Mouse (Mus musculus): Measurements from ENCODE around the gene Ppp1r18. TPM values are rescaled to one million over a fixed set of nuclear protein-coding genes. Genes with fewer than 3 reads are reported as not detected.

Ppp1r18 gene
- total and polyA plus RNA-seq, 2 experiments from 2014 or later = 14.1 to 33.0 TPM

DNA sequence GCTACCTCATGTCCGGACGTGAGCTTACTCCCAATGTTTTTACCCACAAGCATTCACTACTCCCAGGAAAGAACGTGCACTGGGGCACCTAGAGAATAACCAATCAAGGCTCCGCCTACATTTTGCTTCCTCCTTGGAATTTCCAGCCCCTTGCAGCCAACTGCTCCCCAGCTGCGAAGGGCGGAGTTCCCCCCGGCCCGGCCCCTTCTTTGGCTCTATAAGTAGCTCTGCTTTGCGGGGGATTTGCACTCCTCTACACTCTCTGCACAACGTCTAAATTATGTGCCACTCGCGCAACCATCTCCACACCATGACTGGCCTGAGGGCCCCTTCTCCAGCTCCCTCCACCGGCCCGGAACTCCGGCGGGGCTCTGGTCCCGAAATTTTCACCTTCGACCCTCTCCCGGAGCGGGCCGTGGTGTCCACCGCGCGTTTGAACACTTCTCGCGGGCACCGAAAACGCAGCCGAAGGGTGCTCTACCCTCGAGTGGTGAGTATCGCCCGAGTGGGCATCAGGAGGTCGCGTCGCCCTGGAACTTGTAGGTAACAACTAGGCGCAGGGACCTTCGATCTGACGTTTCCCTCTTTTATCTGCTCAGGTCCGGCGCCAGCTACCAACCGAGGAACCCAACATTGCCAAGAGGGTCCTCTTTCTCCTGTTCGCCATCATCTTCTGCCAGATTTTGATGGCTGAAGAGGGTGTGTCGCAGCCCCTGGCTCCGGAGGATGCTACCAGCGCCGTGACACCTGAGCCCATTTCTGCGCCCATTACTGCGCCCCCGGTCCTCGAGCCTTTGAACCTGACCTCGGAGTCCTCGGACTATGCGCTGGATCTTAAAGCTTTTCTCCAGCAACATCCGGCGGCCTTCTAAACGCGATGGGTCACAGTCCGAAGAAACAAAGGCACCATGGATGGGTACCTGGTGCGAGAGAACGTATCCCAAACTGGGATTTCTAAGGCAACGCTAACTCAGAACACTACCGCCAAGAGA is 43.7 kb upstream of the Ppp1r18 start, which contains the start of gene Ier3:
Gene Ier3 (plus strand): TSS at position 246 of the 992 bp plus-strand sequence.
- under 1% methylated on average over 62 of the region's 62 CpGs for WGBS
- Histone ChIP-seq H3K4me1 (ENCODE audit: insufficient read depth, low read length) (peaks cover 5% of the 10 kb centered on the region; the same call in 1 of the 2 replicates), H3K9me3 (ENCODE audit: low read length) (no peaks in the 10 kb centered on the region), H3K27me3 (ENCODE audit: insufficient read depth, low read length) (peaks cover 7% of the 10 kb centered on the region), H3K9ac (replicated peaks; ENCODE audit: low read length, poor library complexity, severe bottlenecking) (peak within 1 kb of the TSS; percentile 86), H3K27ac (ENCODE audit: low read depth, low read length) (peak within 1 kb of the TSS; percentile 85), H3K36me3 (ENCODE audit: insufficient read depth, low read length) (peaks cover 8% of the 10 kb centered on the region), H3K4me3 (ENCODE audit: low read depth, low read length) (peak within 1 kb of the TSS; percentile 75), H3K4me2 (ENCODE audit: low read depth, low read length, poor library complexity, severe bottlenecking) (peak within 1 kb of the TSS; percentile 72)
- no peak for TF ChIP-seq CTCF (IDR thresholded peaks at IDR 0.05)
- ATAC-seq (ENCODE audit: low FRiP score) (no peak), DNase-seq (ENCODE audit: low spot score) (peak; percentile 72)

GRCm38 (mm10) chr17:35822564-35822963 is 42.8 kb upstream of the Ppp1r18 start:
- no peaks in the 10 kb centered on the region for H3K9me3 ChIP-seq (ENCODE audit: low read length)
- H3K36me3 ChIP-seq (ENCODE audit: insufficient read depth, low read length) = peaks cover 13% of the 10 kb centered on the region
- DNase-seq (ENCODE audit: low spot score) (no peak), ATAC-seq (ENCODE audit: low FRiP score) (0 out of 2 replicates have a peak, but pooled peaks have one; percentile 4)
- peak overlapping the region; percentile 75 for H3K4me3 ChIP-seq (ENCODE audit: low read depth, low read length)
- WGBS = 3% methylated on average over 11 of the region's 11 CpGs
- H3K27me3 ChIP-seq (ENCODE audit: insufficient read depth, low read length) = peaks cover 7% of the 10 kb centered on the region
- peak overlapping the region; percentile 72 for H3K4me2 ChIP-seq (ENCODE audit: low read depth, low read length, poor library complexity, severe bottlenecking)
- H3K4me1 ChIP-seq (ENCODE audit: insufficient read depth, low read length) = peaks cover 5% of the 10 kb centered on the region; the same call in 1 of the 2 replicates
- peak overlapping the region; percentile 86 for H3K9ac ChIP-seq (replicated peaks; ENCODE audit: low read length, poor library complexity, severe bottlenecking)
- no peak for TF ChIP-seq CTCF (IDR thresholded peaks at IDR 0.05)
- H3K27ac ChIP-seq (ENCODE audit: low read depth, low read length) = peak overlapping the region; percentile 85

- no peak for TF ChIP-seq CTCF (IDR thresholded peaks at IDR 0.05)
- Histone ChIP-seq H3K27me3 (ENCODE audit: insufficient read depth, low read length) (peaks cover 7% of the 10 kb centered on the region), H3K36me3 (ENCODE audit: insufficient read depth, low read length) (peaks cover 15% of the 10 kb centered on the region), H3K4me2 (ENCODE audit: low read depth, low read length, poor library complexity, severe bottlenecking) (peak within 1 kb of the TSS; percentile 72), H3K4me3 (ENCODE audit: low read depth, low read length) (peak within 1 kb of the TSS; percentile 75), H3K9ac (replicated peaks; ENCODE audit: low read length, poor library complexity, severe bottlenecking) (peak within 1 kb of the TSS; percentile 86), H3K27ac (ENCODE audit: low read depth, low read length) (peak within 1 kb of the TSS; percentile 85), H3K9me3 (ENCODE audit: low read length) (no peaks in the 10 kb centered on the region), H3K4me1 (ENCODE audit: insufficient read depth, low read length) (peaks cover 5% of the 10 kb centered on the region; the same call in 1 of the 2 replicates)
- DNase-seq (ENCODE audit: low spot score) = peak; percentile 91
- ATAC-seq (ENCODE audit: low FRiP score) = peak; percentile 84
- WGBS = under 1% methylated on average over 35 of the region's 47 CpGs
Measured at GRCm38 (mm10) chr17:35822964-35823937, 42.1 kb upstream of the Ppp1r18 start, which contains the start of gene Flot1. Gene Flot1 (plus strand): TSS chr17:35823230.

- WGBS = 67% methylated on average over 7 of the region's 7 CpGs
- Histone ChIP-seq H3K27ac (ENCODE audit: low read depth, low read length) (no peak overlapping the region), H3K4me1 (ENCODE audit: insufficient read depth, low read length) (peaks cover 5% of the 10 kb centered on the region; the same call in 1 of the 2 replicates), H3K36me3 (ENCODE audit: insufficient read depth, low read length) (peaks cover 15% of the 10 kb centered on the region), H3K4me3 (ENCODE audit: low read depth, low read length) (peak overlapping the region; percentile 75), H3K9ac (replicated peaks; ENCODE audit: low read length, poor library complexity, severe bottlenecking) (no peak overlapping the region), H3K9me3 (ENCODE audit: low read length) (no peaks in the 10 kb centered on the region), H3K27me3 (ENCODE audit: insufficient read depth, low read length) (peaks cover 7% of the 10 kb centered on the region), H3K4me2 (ENCODE audit: low read depth, low read length, poor library complexity, severe bottlenecking) (peak overlapping the region; percentile 72)
- no peak for ATAC-seq (ENCODE audit: low FRiP score)
- DNase-seq (ENCODE audit: low spot score) = no peak
- peak; percentile 48 for TF ChIP-seq CTCF (IDR thresholded peaks at IDR 0.05)
Measured at GRCm38 (mm10) chr17:35824402-35824801, 41.0 kb upstream of the Ppp1r18 start.

DNA sequence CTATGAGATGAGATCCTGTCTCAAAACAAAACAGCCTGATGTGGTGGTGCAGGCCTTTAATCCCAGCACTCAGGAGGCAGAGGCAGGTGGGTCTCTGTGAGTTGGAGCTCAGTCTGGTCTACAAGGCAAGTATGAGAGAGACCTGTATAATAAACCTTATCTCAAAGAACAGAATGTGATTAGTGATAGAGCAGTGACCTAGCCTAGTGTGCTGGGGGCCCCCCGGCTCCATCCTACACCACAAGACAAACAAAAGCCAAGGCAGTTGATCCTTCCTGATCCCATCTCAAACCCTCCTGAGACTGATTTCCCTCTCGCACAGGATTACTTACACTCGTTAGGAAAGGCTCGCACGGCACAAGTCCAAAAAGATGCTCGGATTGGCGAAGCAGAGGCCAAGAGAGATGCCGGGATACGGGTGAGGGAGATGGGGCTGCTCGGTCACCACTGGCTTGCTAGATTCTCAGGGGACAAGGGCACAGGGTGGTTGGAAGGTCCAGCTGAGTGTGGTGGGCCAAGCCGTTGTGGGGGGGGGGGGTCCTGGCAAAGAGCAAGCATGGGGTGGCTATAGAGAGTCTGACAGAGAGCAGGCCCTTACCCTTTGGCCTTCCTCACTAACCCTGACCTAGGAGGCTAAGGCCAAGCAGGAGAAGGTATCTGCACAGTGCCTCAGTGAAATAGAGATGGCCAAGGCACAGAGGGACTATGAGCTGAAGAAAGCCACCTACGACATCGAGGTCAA is 40.1 kb upstream of the Ppp1r18 start:
- no peak overlapping the region for H3K4me2 ChIP-seq (ENCODE audit: low read depth, low read length, poor library complexity, severe bottlenecking)
- no peak overlapping the region for H3K4me3 ChIP-seq (ENCODE audit: low read depth, low read length)
- TF ChIP-seq CTCF (IDR thresholded peaks at IDR 0.05) = no peak
- H3K4me1 ChIP-seq (ENCODE audit: insufficient read depth, low read length) = peaks cover 5% of the 10 kb centered on the region; the same call in 1 of the 2 replicates
- H3K27me3 ChIP-seq (ENCODE audit: insufficient read depth, low read length) = peaks cover 7% of the 10 kb centered on the region
- H3K36me3 ChIP-seq (ENCODE audit: insufficient read depth, low read length) = peaks cover 15% of the 10 kb centered on the region
- no peaks in the 10 kb centered on the region for H3K9me3 ChIP-seq (ENCODE audit: low read length)
- ATAC-seq (ENCODE audit: low FRiP score) (no peak), DNase-seq (ENCODE audit: low spot score) (no peak)
- no peak overlapping the region for H3K9ac ChIP-seq (replicated peaks; ENCODE audit: low read length, poor library complexity, severe bottlenecking)
- H3K27ac ChIP-seq (ENCODE audit: low read depth, low read length) = no peak overlapping the region
- whole genome bisulfite sequencing = 90% methylated on average over 13 of the region's 13 CpGs
